Mouse (Mus musculus) liver, embryonic 16.5 days (tissue): ENCODE data around the gene Upk3bl. TPM values are rescaled to one million over a fixed set of nuclear protein-coding genes. Genes with fewer than 3 reads are reported as not detected.
"Not testable (repeated sequence)": the region's sequence is repeated elsewhere in the genome, so short reads cannot be mapped to it uniquely, and the experiment has no call there.

Experiments
- ATAC-seq: fragments of 200-750 bp; cut with Nextera tagmentation; 2 replicates; pipeline ENCODE4 v1.8.0; 2017; ENCODE audit warnings: low read depth, mild to moderate bottlenecking, moderate number of reproducible peaks, moderate library complexity
- H3K27ac ChIP-seq: fragments of 300-500 bp; sonication (generic); 2 replicates; pipeline ENCODE4 v1.5.1; 2014; ENCODE audit warnings: mild to moderate bottlenecking, low read length
- H3K27me3 ChIP-seq: fragments of 300-500 bp; sonication (generic); 2 replicates; pipeline ENCODE4 v1.6.1; 2014; ENCODE audit warnings: low read depth, low read length, mixed read lengths; ENCODE audit not compliant: control insufficient read depth, insufficient read depth
- H3K36me3 ChIP-seq: fragments of 300-500 bp; sonication (generic); 2 replicates; pipeline ENCODE4 v1.6.1; 2014; ENCODE audit warnings: mild to moderate bottlenecking; ENCODE audit not compliant: control insufficient read depth, insufficient read depth
- H3K4me1 ChIP-seq: fragments of 300-500 bp; sonication (generic); 2 replicates; pipeline ENCODE4 v1.6.1; 2014; ENCODE audit warnings: low read depth, low read length, mixed read lengths; ENCODE audit not compliant: control insufficient read depth
- H3K4me2 ChIP-seq: fragments of 300-500 bp; sonication (generic); 2 replicates; pipeline ENCODE4 v1.6.1; 2014; ENCODE audit warnings: low read depth, low read length, mixed read lengths
- H3K4me3 ChIP-seq: fragments of 300-500 bp; sonication (generic); 2 replicates; pipeline ENCODE4 v1.5.1; 2014; ENCODE audit warnings: low read depth, mild to moderate bottlenecking, low read length
- H3K9ac ChIP-seq: fragments of 300-500 bp; sonication (generic); 2 replicates; pipeline ENCODE4 v1.6.1; 2014; ENCODE audit warnings: low read depth, low read length
- H3K9me3 ChIP-seq: fragments of 300-500 bp; sonication (generic); replicated peaks from 2 replicates; pipeline ENCODE4 v1.6.1; 2016; ENCODE audit warnings: low read length; ENCODE audit not compliant: control insufficient read depth
- WGBS: fragments of 180-500 bp; shearing (Covaris S2); extraction: QIAGEN DNeasy Blood & Tissue Kit; methylation state at CpG from one replicate; pipeline ENCODE4 v1.1.7; 2014; ENCODE audit not compliant: insufficient replicate concordance; 5-methylcytosine and 5-hydroxymethylcytosine counted together
- polyA plus RNA-seq: library from polyadenylated mRNA; unstranded; fragments of >200 nt; fragmentation: Nextera tagmentation; extraction: Ambion mirVana; gene quantifications from 2 replicates; pipeline ENCODE4 v1.2.1, GENCODE M21; 2015

Upk3bl gene
- polyA plus RNA-seq, 1 experiment from 2014 or later: not detected

GRCm38 (mm10) chr5:136056062-136056461, 1.8 kb downstream of the Upk3bl start:
- ATAC-seq: no peak
- Histone ChIP-seq H3K27ac (no peak overlapping the region), H3K27me3 (peaks cover 7% of the 10 kb centered on the region; the same call in 1 of the 2 replicates), H3K4me2 (no peak overlapping the region), H3K9ac (no peak overlapping the region), H3K4me1 (no peaks in the 10 kb centered on the region), H3K4me3 (no peak overlapping the region), H3K36me3 (no peaks in the 10 kb centered on the region), H3K9me3 (no peaks in the 10 kb centered on the region)
- WGBS: 43% methylated on average over 4 of the region's 4 CpGs

GRCm38 (mm10) chr5:136057085-136057484, 2.8 kb downstream of the Upk3bl start:
- H3K27me3 ChIP-seq: peaks cover 7% of the 10 kb centered on the region; the same call in 1 of the 2 replicates
- H3K27ac ChIP-seq: no peak overlapping the region
- no peaks in the 10 kb centered on the region for H3K9me3 ChIP-seq
- WGBS: 18% methylated on average over 8 of the region's 8 CpGs
- H3K9ac ChIP-seq: no peak overlapping the region
- H3K4me2 ChIP-seq: no peak overlapping the region
- H3K36me3 ChIP-seq: no peaks in the 10 kb centered on the region
- no peak for ATAC-seq
- no peak overlapping the region for H3K4me3 ChIP-seq
- no peaks in the 10 kb centered on the region for H3K4me1 ChIP-seq

GRCm38 (mm10) chr5:136061567-136061966, 7.3 kb downstream of the Upk3bl start:
- Histone ChIP-seq H3K4me3 (no peak overlapping the region), H3K4me1 (no peaks in the 10 kb centered on the region), H3K36me3 (no peaks in the 10 kb centered on the region), H3K4me2 (no peak overlapping the region), H3K27ac (no peak overlapping the region), H3K9ac (no peak overlapping the region), H3K9me3 (no peaks in the 10 kb centered on the region), H3K27me3 (peaks cover 7% of the 10 kb centered on the region; the same call in 1 of the 2 replicates)
- ATAC-seq: no peak
- WGBS: 8% methylated on average over 12 of the region's 12 CpGs

- Histone ChIP-seq H3K27ac (no peak overlapping the region), H3K9me3 (no peaks in the 10 kb centered on the region), H3K4me1 (no peaks in the 10 kb centered on the region), H3K36me3 (no peaks in the 10 kb centered on the region), H3K9ac (no peak overlapping the region), H3K27me3 (peaks cover 5% of the 10 kb centered on the region; the same call in 1 of the 2 replicates), H3K4me2 (no peak overlapping the region), H3K4me3 (no peak overlapping the region)
- WGBS: 73% methylated on average over 10 of the region's 10 CpGs
- no peak for ATAC-seq
These were observed 9.6 kb downstream of the Upk3bl start for GRCm38 (mm10) chr5:136063920-136064319.

GRCm38 (mm10) chr5:136066404-136067148, 12.3 kb downstream of the Upk3bl start:
- ATAC-seq: not testable (repeated sequence)
- 38% methylated on average over 11 of the region's 11 CpGs for WGBS

GRCm38 (mm10) chr5:136069411-136069810, 15.1 kb downstream of the Upk3bl start:
- ATAC-seq: no peak
- H3K27ac ChIP-seq: no peak overlapping the region
- no peak overlapping the region for H3K4me3 ChIP-seq
- H3K9me3 ChIP-seq: no peaks in the 10 kb centered on the region
- H3K4me2 ChIP-seq: no peak overlapping the region
- no peak overlapping the region for H3K9ac ChIP-seq
- WGBS: 50% methylated on average over 2 of the region's 2 CpGs
- no peaks in the 10 kb centered on the region for H3K27me3 ChIP-seq
- H3K4me1 ChIP-seq: no peaks in the 10 kb centered on the region
- no peaks in the 10 kb centered on the region for H3K36me3 ChIP-seq

More at GRCm38 (mm10) chr5:136066404-136067148, 12.3 kb downstream of the Upk3bl start:
- not testable (repeated sequence) for H3K4me3 ChIP-seq, H3K9me3 ChIP-seq, H3K27me3 ChIP-seq, H3K4me2 ChIP-seq, H3K4me1 ChIP-seq, H3K36me3 ChIP-seq, H3K9ac ChIP-seq, H3K27ac ChIP-seq

- Histone ChIP-seq H3K4me3 (no peak overlapping the region), H3K4me1 (no peaks in the 10 kb centered on the region), H3K36me3 (no peaks in the 10 kb centered on the region), H3K9me3 (no peaks in the 10 kb centered on the region), H3K4me2 (no peak overlapping the region), H3K9ac (no peak overlapping the region), H3K27ac (no peak overlapping the region), H3K27me3 (no peaks in the 10 kb centered on the region)
- 59% methylated on average over 6 of the region's 6 CpGs for WGBS
- ATAC-seq: no peak
These were observed 18.8 kb downstream of the Upk3bl start for GRCm38 (mm10) chr5:136073051-136073450.

- no peak overlapping the region for H3K27ac ChIP-seq
- no peak for ATAC-seq
- no peaks in the 10 kb centered on the region for H3K27me3 ChIP-seq
- WGBS: 45% methylated on average over 11 of the region's 11 CpGs
- no peak overlapping the region for H3K4me2 ChIP-seq
- no peaks in the 10 kb centered on the region for H3K36me3 ChIP-seq
- H3K9ac ChIP-seq: no peak overlapping the region
- no peak overlapping the region for H3K4me3 ChIP-seq
- no peaks in the 10 kb centered on the region for H3K9me3 ChIP-seq
- H3K4me1 ChIP-seq: no peaks in the 10 kb centered on the region
These were observed 19.2 kb downstream of the Upk3bl start for GRCm38 (mm10) chr5:136073526-136073925.

- ATAC-seq: no peak
- Histone ChIP-seq H3K4me1 (no peaks in the 10 kb centered on the region), H3K27ac (no peak overlapping the region), H3K4me3 (no peak overlapping the region), H3K9me3 (no peaks in the 10 kb centered on the region), H3K4me2 (no peak overlapping the region), H3K9ac (no peak overlapping the region), H3K36me3 (no peaks in the 10 kb centered on the region), H3K27me3 (no peaks in the 10 kb centered on the region)
- WGBS: 37% methylated on average over 5 of the region's 5 CpGs
These were observed 20.8 kb downstream of the Upk3bl start for GRCm38 (mm10) chr5:136075076-136075475.
